Mouse (Mus musculus) kidney, adult 2 months (tissue): ENCODE measurements around the gene Dusp1.

Experiments
- CTCF ChIP-seq: fragments of 200-500 bp; conservative IDR thresholded peaks from 2 replicates; pipeline ENCODE4 v1.5.1; 2011; ENCODE audit warnings: low read depth, mild to moderate bottlenecking, control low read depth, low read length, moderate library complexity, mixed read lengths; ENCODE audit not compliant: insufficient read depth, insufficient read length
- POLR2A ChIP-seq: fragments of 200-500 bp; IDR thresholded peaks from one replicate; pipeline ENCODE4 v1.6.1; 2011; ENCODE audit warnings: low read depth, low read length, control low read depth

DNA sequence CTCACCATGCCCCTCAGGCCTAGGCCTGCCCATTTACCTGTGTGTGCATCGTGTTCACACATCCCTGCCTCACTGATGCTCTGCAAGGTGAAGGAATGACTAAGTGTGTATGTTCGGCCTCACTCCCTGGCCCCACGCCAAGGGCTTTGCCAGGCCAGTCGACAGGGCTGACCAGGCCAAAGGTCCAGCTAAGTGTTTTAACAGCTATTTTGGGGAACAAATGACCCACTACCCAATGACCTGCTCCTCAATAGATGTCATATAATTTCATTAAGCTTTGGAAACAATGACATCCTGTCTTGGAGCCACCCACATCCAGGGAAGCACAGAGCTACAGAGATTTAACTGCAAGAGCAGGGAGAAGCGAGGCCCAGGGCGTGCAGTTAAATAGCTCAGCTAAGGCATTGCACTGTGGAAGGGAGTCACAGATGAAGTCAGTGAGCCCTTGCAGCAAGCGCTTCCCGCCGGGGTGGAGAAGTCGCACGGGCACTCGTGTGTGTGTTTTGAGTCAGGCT lies 40.5 kb upstream of the Dusp1 start:
- TF ChIP-seq CTCF (no peak), POLR2A (no peak)
